Mouse (Mus musculus): ENCODE data around the gene St3gal5.

Gene St3gal5

GRCm38 (mm10) chr6:72165907-72166306 lies 68.5 kb downstream of the St3gal5 start:
- DNase-seq: no peak

- DNase-seq: no peak
Observed at GRCm38 (mm10) chr6:72171391-72171790, 74.0 kb downstream of the St3gal5 start.

GRCm38 (mm10) chr6:72173350-72173749 lies 76.0 kb downstream of the St3gal5 start:
- no peak for DNase-seq

GRCm38 (mm10) chr6:72175419-72175818 lies 78.0 kb downstream of the St3gal5 start:
- DNase-seq: no peak

GRCm38 (mm10) chr6:72176004-72176403 lies 78.6 kb downstream of the St3gal5 start:
- no peak for DNase-seq

GRCm38 (mm10) chr6:72177417-72177816 lies 80.0 kb downstream of the St3gal5 start:
- DNase-seq: no peak

GRCm38 (mm10) chr6:72179006-72179405 lies 81.6 kb downstream of the St3gal5 start:
- DNase-seq: no peak

- DNase-seq: no peak
Observed at GRCm38 (mm10) chr6:72179562-72180502, 82.4 kb downstream of the St3gal5 start.

- no peak for DNase-seq
Observed at GRCm38 (mm10) chr6:72184576-72184975, 87.2 kb downstream of the St3gal5 start.

- DNase-seq: peak; percentile 45 to 78
Observed at GRCm38 (mm10) chr6:72185893-72186490, 88.6 kb downstream of the St3gal5 start.

GRCm38 (mm10) chr6:72186809-72187208 lies 89.4 kb downstream of the St3gal5 start:
- no peak for DNase-seq

GRCm38 (mm10) chr6:72189061-72189863 lies 91.9 kb downstream of the St3gal5 start:
- DNase-seq: no peak

- no peak for DNase-seq
Observed at GRCm38 (mm10) chr6:72190120-72190519, 92.7 kb downstream of the St3gal5 start.

GRCm38 (mm10) chr6:72190577-72190976 lies 93.2 kb downstream of the St3gal5 start:
- DNase-seq: no peak

- no peak for DNase-seq
Observed at GRCm38 (mm10) chr6:72196660-72197059, 99.3 kb downstream of the St3gal5 start.

- DNase-seq: no peak
Observed at GRCm38 (mm10) chr6:72197515-72197914, 100.1 kb downstream of the St3gal5 start.

GRCm38 (mm10) chr6:72200595-72201256 lies 103.3 kb downstream of the St3gal5 start:
- DNase-seq: no peak

- no peak for DNase-seq
Observed at GRCm38 (mm10) chr6:72202732-72203131, 105.3 kb downstream of the St3gal5 start.

- DNase-seq: no peak
Observed at GRCm38 (mm10) chr6:72203279-72203678, 105.9 kb downstream of the St3gal5 start.
